Mouse (Mus musculus) kidney, adult 2 months (tissue): ENCODE measurements around the gene Gcm2.

ENCODE experiments used
- CTCF ChIP-seq: fragments of 200-500 bp; conservative IDR thresholded peaks from 2 replicates; pipeline ENCODE4 v1.5.1; 2011; ENCODE audit warnings: low read depth, mild to moderate bottlenecking, control low read depth, low read length, moderate library complexity, mixed read lengths; ENCODE audit not compliant: insufficient read depth, insufficient read length
- POLR2A ChIP-seq: fragments of 200-500 bp; IDR thresholded peaks from one replicate; pipeline ENCODE4 v1.6.1; 2011; ENCODE audit warnings: low read depth, low read length, control low read depth

GRCm38 (mm10) chr13:41073819-41074218 is 37.0 kb downstream of the Gcm2 start:
- TF ChIP-seq POLR2A (no peak), CTCF (no peak)
